9 mouse cellular contexts compared by ENCODE assay signal in the genomic region with DNA sequence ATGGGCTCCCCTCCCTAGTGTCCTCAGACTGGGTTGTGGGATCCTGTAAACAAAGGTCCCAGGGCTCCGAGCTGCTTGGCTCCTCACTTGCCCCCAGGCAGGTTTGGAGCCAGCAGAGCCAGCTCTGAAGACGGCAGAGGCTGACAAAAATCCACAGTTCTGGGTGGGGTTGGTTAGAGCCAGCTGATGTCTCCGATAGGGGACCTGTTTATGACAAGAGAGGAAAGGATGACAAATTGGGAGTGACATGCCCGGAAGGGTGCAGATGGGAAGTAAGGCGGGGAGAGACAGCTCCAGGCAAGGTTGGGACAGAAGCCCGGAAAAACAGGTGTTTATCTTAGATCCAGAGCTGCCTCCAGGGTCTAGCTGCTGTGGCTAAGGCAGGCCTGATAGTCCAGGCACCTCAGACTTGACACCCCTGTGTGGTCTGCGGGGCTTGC. TPM values are rescaled to one million over a fixed set of nuclear protein-coding genes. Genes with fewer than 3 reads are reported as not detected.
DNase-seq lines count a peak whose midpoint lies in the region; ATAC-seq and TF ChIP-seq lines count a peak whose summit lies in the region.
"Had no signal": no experiment of that assay in that cellular context is flagged by ENCODE, and none has a peak within 500 bp of the region (broad histone marks: within the 10 kb centered on the region; RNA-seq: fewer than 3 reads in every experiment).

No protein-coding gene starts in this region.

- no peak overlapping the region for H3K4me3 ChIP-seq in intestine, embryonic 14.5 days (ENCODE audit: low read depth, low read length)
- H3K4me3 ChIP-seq in intestine, postnatal 0 days (ENCODE audit: low read depth, low read length), result no peak overlapping the region
- no peak overlapping the region for H3K4me3 ChIP-seq in embryonic facial prominence, embryonic 10.5 days
- no peak overlapping the region for H3K4me3 ChIP-seq in kidney, postnatal 0 days (replicated peaks; ENCODE audit: low read depth, low read length)
- H3K4me3 ChIP-seq: forebrain, embryonic 15.5 days had no signal

- no peak for ATAC-seq in intestine, embryonic 14.5 days (replicated peaks; ENCODE audit: low FRiP score, low TSS enrichment, low read depth)
- ATAC-seq in intestine, postnatal 0 days, result no peak
- ATAC-seq in kidney, postnatal 0 days (replicated peaks; ENCODE audit: low FRiP score, low read depth), result no peak
- ATAC-seq: forebrain, embryonic 15.5 days had no signal

- H3K4me1 ChIP-seq in intestine, embryonic 14.5 days (replicated peaks; ENCODE audit: control insufficient read depth, insufficient read depth, low read length), result no peaks in the 10 kb centered on the region
- no peaks in the 10 kb centered on the region for H3K4me1 ChIP-seq in intestine, postnatal 0 days (replicated peaks; ENCODE audit: control insufficient read depth, insufficient read depth, low read length)
- H3K4me1 ChIP-seq in embryonic facial prominence, embryonic 10.5 days, result peaks cover 5% of the 10 kb centered on the region; the same call in 1 of the 2 replicates
- H3K4me1 ChIP-seq in kidney, postnatal 0 days (replicated peaks; ENCODE audit: insufficient read depth, low read length), result no peaks in the 10 kb centered on the region
- H3K4me1 ChIP-seq: forebrain, embryonic 15.5 days had no signal

- no peak for TF ChIP-seq CTCF in intestine, postnatal 0 days (IDR thresholded peaks at IDR 0.05; ENCODE audit: low read depth)
- TF ChIP-seq CTCF in kidney, postnatal 0 days (IDR thresholded peaks at IDR 0.05; ENCODE audit: low read depth), result no peak

- no peaks in the 10 kb centered on the region for H3K9me3 ChIP-seq in intestine, embryonic 14.5 days (ENCODE audit: control insufficient read depth, low read length)
- no peaks in the 10 kb centered on the region for H3K9me3 ChIP-seq in intestine, postnatal 0 days (ENCODE audit: control insufficient read depth)
- H3K9me3 ChIP-seq in embryonic facial prominence, embryonic 10.5 days, result no peaks in the 10 kb centered on the region
- no peaks in the 10 kb centered on the region for H3K9me3 ChIP-seq in kidney, postnatal 0 days (replicated peaks; ENCODE audit: low read length)
- H3K9me3 ChIP-seq: forebrain, embryonic 15.5 days had no signal

- H3K27me3 ChIP-seq in intestine, embryonic 14.5 days (replicated peaks; ENCODE audit: control insufficient read depth, insufficient read depth, low read length), result no peaks in the 10 kb centered on the region
- no peaks in the 10 kb centered on the region for H3K27me3 ChIP-seq in intestine, postnatal 0 days (replicated peaks; ENCODE audit: control insufficient read depth, insufficient read depth, low read length)
- H3K27me3 ChIP-seq in embryonic facial prominence, embryonic 10.5 days (replicated peaks; ENCODE audit: low read depth, poor library complexity, severe bottlenecking), result no peaks in the 10 kb centered on the region
- H3K27me3 ChIP-seq in kidney, postnatal 0 days (ENCODE audit: insufficient read depth, low read length), result no peaks in the 10 kb centered on the region
- H3K27me3 ChIP-seq: forebrain, embryonic 15.5 days had no signal

- 53% methylated on average over 7 of the region's 7 CpGs for WGBS in intestine, embryonic 14.5 days
- WGBS in intestine, postnatal 0 days, result 62% methylated on average over 7 of the region's 7 CpGs
- 68% methylated on average over 7 of the region's 7 CpGs for WGBS in embryonic facial prominence, embryonic 10.5 days
- 67% methylated on average over 7 of the region's 7 CpGs for WGBS in kidney, postnatal 0 days

- DNase-seq in intestine, embryonic 14.5 days (ENCODE audit: low spot score), result no peak
- DNase-seq in embryonic facial prominence, embryonic 10.5 days (ENCODE audit: low spot score), result no peak
- DNase-seq in kidney, postnatal 0 days (ENCODE audit: low spot score), result no peak
- peak; percentile 70 to 87 for DNase-seq in lung, postnatal 4 days
- no peak for DNase-seq in thymus, postnatal 4 days
- DNase-seq in frontal cortex, postnatal 36 days (ENCODE audit: low spot score in 2 of 2), result no peak
- DNase-seq in embryo, embryonic 11 days, result no peak

- peak overlapping the region; percentile 47; the same call in 1 of the 2 replicates for H3K27ac ChIP-seq in intestine, embryonic 14.5 days (ENCODE audit: low read depth)
- no peak overlapping the region for H3K27ac ChIP-seq in intestine, postnatal 0 days (ENCODE audit: low read depth, low read length)
- H3K27ac ChIP-seq in embryonic facial prominence, embryonic 10.5 days (replicated peaks), result 0 out of 2 replicates have a peak overlapping the region, but pooled peaks have one; percentile 40
- peak overlapping the region; percentile 73 for H3K27ac ChIP-seq in kidney, postnatal 0 days
- H3K27ac ChIP-seq: forebrain, embryonic 15.5 days had no signal

- H3K36me3 ChIP-seq in intestine, embryonic 14.5 days (ENCODE audit: control insufficient read depth, insufficient read depth, low read length), result peaks cover 46% of the 10 kb centered on the region
- H3K36me3 ChIP-seq in intestine, postnatal 0 days (ENCODE audit: control insufficient read depth, insufficient read depth), result peaks cover 47% of the 10 kb centered on the region
- peaks cover 62% of the 10 kb centered on the region for H3K36me3 ChIP-seq in embryonic facial prominence, embryonic 10.5 days (replicated peaks)
- H3K36me3 ChIP-seq in kidney, postnatal 0 days (ENCODE audit: insufficient read depth, low read length), result peaks cover 31% of the 10 kb centered on the region

- H3K9ac ChIP-seq in intestine, embryonic 14.5 days (ENCODE audit: low read length), result no peak overlapping the region
- no peak overlapping the region for H3K9ac ChIP-seq in intestine, postnatal 0 days (ENCODE audit: low read depth, low read length)
- H3K9ac ChIP-seq in kidney, postnatal 0 days (ENCODE audit: low read depth, low read length), result 0 out of 2 replicates have a peak overlapping the region, but pooled peaks have one; percentile 4
- H3K9ac ChIP-seq: forebrain, embryonic 15.5 days had no signal

- H3K4me2 ChIP-seq in intestine, embryonic 14.5 days (ENCODE audit: low read length), result no peak overlapping the region
- no peak overlapping the region for H3K4me2 ChIP-seq in intestine, postnatal 0 days (replicated peaks; ENCODE audit: low read depth)
- no peak overlapping the region for H3K4me2 ChIP-seq in kidney, postnatal 0 days (ENCODE audit: low read length)
- H3K4me2 ChIP-seq: forebrain, embryonic 15.5 days had no signal

RNA-seq across cellular contexts. Expression of a gene that starts 5.8 kb away (rescaled TPM):
- 1.5 and 1.8 TPM in 2 replicates for polyA plus RNA-seq in intestine, embryonic 14.5 days (2014; fragmentation: Nextera tagmentation; extraction: Ambion mirVana)
- polyA plus RNA-seq in intestine, postnatal 0 days (2015; fragmentation: Nextera tagmentation; extraction: Ambion mirVana), result 1.8 and 2.3 TPM in 2 replicates
- polyA plus RNA-seq in embryonic facial prominence, embryonic 10.5 days (2016; fragmentation: Nextera tagmentation; extraction: Ambion mirVana), result 0.12 and 0.39 TPM in 2 replicates
- 1.0 TPM in 2 replicates for polyA plus RNA-seq in kidney, postnatal 0 days (2015; fragmentation: Nextera tagmentation; extraction: Ambion mirVana)

RNA-seq across cellular contexts. Expression of a gene that starts 23.9 kb away (rescaled TPM):
- 46.9 and 47.7 TPM in 2 replicates for polyA plus RNA-seq in intestine, embryonic 14.5 days (2014; fragmentation: Nextera tagmentation; extraction: Ambion mirVana)
- polyA plus RNA-seq in intestine, postnatal 0 days (2015; fragmentation: Nextera tagmentation; extraction: Ambion mirVana), result 177 and 201 TPM in 2 replicates
- 81.8 and 83.5 TPM in 2 replicates for polyA plus RNA-seq in embryonic facial prominence, embryonic 10.5 days (2016; fragmentation: Nextera tagmentation; extraction: Ambion mirVana)
- polyA plus RNA-seq in kidney, postnatal 0 days (2015; fragmentation: Nextera tagmentation; extraction: Ambion mirVana), result 64.2 and 73.4 TPM in 2 replicates

RNA-seq across cellular contexts. Expression of a gene that starts 34.4 kb away (rescaled TPM):
- polyA plus RNA-seq in intestine, embryonic 14.5 days (2014; fragmentation: Nextera tagmentation; extraction: Ambion mirVana), result 55.2 and 56.2 TPM in 2 replicates
- polyA plus RNA-seq in intestine, postnatal 0 days (2015; fragmentation: Nextera tagmentation; extraction: Ambion mirVana), result 17.1 and 19.6 TPM in 2 replicates
- 122 and 130 TPM in 2 replicates for polyA plus RNA-seq in embryonic facial prominence, embryonic 10.5 days (2016; fragmentation: Nextera tagmentation; extraction: Ambion mirVana)
- polyA plus RNA-seq in kidney, postnatal 0 days (2015; fragmentation: Nextera tagmentation; extraction: Ambion mirVana), result 51.9 and 54.6 TPM in 2 replicates

RNA-seq across cellular contexts. Expression of a gene that starts 40.5 kb away (rescaled TPM):
- 7.6 and 9.2 TPM in 2 replicates for polyA plus RNA-seq in intestine, embryonic 14.5 days (2014; fragmentation: Nextera tagmentation; extraction: Ambion mirVana)
- 4.1 and 4.3 TPM in 2 replicates for polyA plus RNA-seq in intestine, postnatal 0 days (2015; fragmentation: Nextera tagmentation; extraction: Ambion mirVana)
- 11.0 and 14.0 TPM in 2 replicates for polyA plus RNA-seq in embryonic facial prominence, embryonic 10.5 days (2016; fragmentation: Nextera tagmentation; extraction: Ambion mirVana)
- polyA plus RNA-seq in kidney, postnatal 0 days (2015; fragmentation: Nextera tagmentation; extraction: Ambion mirVana), result 12.2 and 13.5 TPM in 2 replicates

RNA-seq across cellular contexts. Expression of a gene that starts 59.0 kb away (rescaled TPM):
- 11.6 and 12.9 TPM in 2 replicates for polyA plus RNA-seq in intestine, embryonic 14.5 days (2014; fragmentation: Nextera tagmentation; extraction: Ambion mirVana)
- 3.6 and 4.0 TPM in 2 replicates for polyA plus RNA-seq in intestine, postnatal 0 days (2015; fragmentation: Nextera tagmentation; extraction: Ambion mirVana)
- polyA plus RNA-seq in embryonic facial prominence, embryonic 10.5 days (2016; fragmentation: Nextera tagmentation; extraction: Ambion mirVana), result 12.5 and 13.6 TPM in 2 replicates
- polyA plus RNA-seq in kidney, postnatal 0 days (2015; fragmentation: Nextera tagmentation; extraction: Ambion mirVana), result 7.0 and 7.8 TPM in 2 replicates

Comparison
In these comparisons a context has a peak if more than half of its experiments do, and no peak if none do; other contexts are left out.
1. DNase-seq: peak in lung, postnatal 4 days (2 of 2); none in intestine, embryonic 14.5 days (single experiment), embryonic facial prominence, embryonic 10.5 days (single experiment), kidney, postnatal 0 days (single experiment), thymus, postnatal 4 days (single experiment), frontal cortex, postnatal 36 days (0 of 2) and embryo, embryonic 11 days (single experiment).